Mouse (Mus musculus) cortical plate, adult 2 months (tissue): ENCODE measurements at regions not wholly inside any gene's neighbourhood (a gene's known extent, or its start where the extent isn't known, plus 50 kb on each side); places are given as distances from the start of the nearest gene placed in this dataset.

Source experiments
- CTCF ChIP-seq: fragments of 200-500 bp; IDR thresholded peaks from 2 replicates; pipeline ENCODE4 v1.5.1; 2011; ENCODE audit warnings: mild to moderate bottlenecking, control low read depth, low read length; ENCODE audit not compliant: insufficient read depth; ENCODE audit errors: extremely low read depth
- POLR2A ChIP-seq: fragments of 200-500 bp; IDR thresholded peaks from 2 replicates; pipeline ENCODE4 v1.6.1; 2011; ENCODE audit warnings: mild to moderate bottlenecking, low read length, control low read depth; ENCODE audit not compliant: insufficient read depth; ENCODE audit errors: extremely low read depth

DNA sequence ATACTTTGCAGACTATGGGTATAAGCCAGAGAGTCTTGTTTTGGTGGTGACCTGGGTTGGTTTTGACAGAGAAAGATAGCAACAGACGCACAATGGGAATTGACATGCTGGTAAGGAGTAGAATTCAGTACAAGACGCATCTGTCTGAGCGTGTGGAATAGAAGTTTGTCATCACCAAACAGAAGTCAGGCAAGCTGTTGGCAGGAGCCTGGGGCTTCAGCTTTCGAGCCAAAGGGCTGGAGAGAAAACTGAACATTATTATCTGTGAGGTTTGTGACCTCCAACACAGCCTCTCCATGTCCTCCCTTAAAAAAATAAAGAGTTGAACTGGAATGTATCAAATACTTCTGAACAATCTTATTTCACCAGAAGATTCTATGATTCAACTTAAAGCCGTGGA is 75.4 kb upstream of the Srd5a3 start:
- TF ChIP-seq CTCF = no peak
- TF ChIP-seq POLR2A = no peak
